Mouse (Mus musculus): ENCODE results near the gene Atg7. TPM values are rescaled to one million over a fixed set of nuclear protein-coding genes. Genes with fewer than 3 reads are reported as not detected.

The Atg7 gene
- polyA plus RNA-seq, 1 experiment, result 14.7 TPM

- TF ChIP-seq MAX (IDR thresholded peaks at IDR 0.05) (no peak), USF1 (IDR thresholded peaks at IDR 0.05; ENCODE audit: low read depth) (no peak), FOSL1 (IDR thresholded peaks at IDR 0.05; ENCODE audit: insufficient read depth, low read length, poor library complexity, severe bottlenecking) (no peak), MYOD1 (IDR thresholded peaks at IDR 0.05; ENCODE audit: control insufficient read depth, insufficient read length, low read depth) (no peak), CEBPB (IDR thresholded peaks at IDR 0.05; ENCODE audit: low read depth) (no peak), MYOG (IDR thresholded peaks at IDR 0.05; ENCODE audit: control insufficient read depth, extremely low read depth, insufficient read length) (no peak), CTCF (IDR thresholded peaks at IDR 0.05; ENCODE audit: control insufficient read depth, insufficient read depth, insufficient read length) (no peak)
- no peak overlapping the region for H3K4me3 ChIP-seq (ENCODE audit: insufficient read depth, poor library complexity, severe bottlenecking)
- H3ac ChIP-seq (ENCODE audit: control insufficient read depth, insufficient read length, low read depth), result no peak overlapping the region
Observed at GRCm38 (mm10) chr6:114719665-114720064, 76.8 kb downstream of the Atg7 start.

GRCm38 (mm10) chr6:114722046-114722445, 79.1 kb downstream of the Atg7 start:
- Histone ChIP-seq H3ac (ENCODE audit: control insufficient read depth, insufficient read length, low read depth) (no peak overlapping the region), H3K79me3 (ENCODE audit: low read depth) (no peaks in the 10 kb centered on the region), H3K4me3 (ENCODE audit: insufficient read depth, poor library complexity, severe bottlenecking) (no peak overlapping the region), H3K79me2 (ENCODE audit: control insufficient read depth, insufficient read depth) (no peaks in the 10 kb centered on the region), H3K36me3 (ENCODE audit: control insufficient read depth, insufficient read depth) (no peaks in the 10 kb centered on the region), H3K27me3 (ENCODE audit: control insufficient read depth, insufficient read depth, insufficient read length) (no peaks in the 10 kb centered on the region)
- no peak for TF ChIP-seq MYOG (IDR thresholded peaks at IDR 0.05; ENCODE audit: control insufficient read depth, extremely low read depth, insufficient read length)
- TF ChIP-seq MYOD1 (IDR thresholded peaks at IDR 0.05; ENCODE audit: control insufficient read depth, insufficient read length, low read depth), result no peak

More at GRCm38 (mm10) chr6:114719665-114720064, 76.8 kb downstream of the Atg7 start:
- no peaks in the 10 kb centered on the region for H3K27me3 ChIP-seq (ENCODE audit: control insufficient read depth, insufficient read depth, insufficient read length)
- no peaks in the 10 kb centered on the region for H3K79me3 ChIP-seq (ENCODE audit: low read depth)
- H3K36me3 ChIP-seq (ENCODE audit: control insufficient read depth, insufficient read depth), result no peaks in the 10 kb centered on the region
- H3K79me2 ChIP-seq (ENCODE audit: control insufficient read depth, insufficient read depth), result no peaks in the 10 kb centered on the region

- no peaks in the 10 kb centered on the region for H3K27me3 ChIP-seq (ENCODE audit: control insufficient read depth, insufficient read depth, insufficient read length)
- no peak for TF ChIP-seq USF1 (IDR thresholded peaks at IDR 0.05; ENCODE audit: low read depth)
- no peak for TF ChIP-seq MAX (IDR thresholded peaks at IDR 0.05)
- TF ChIP-seq CTCF (IDR thresholded peaks at IDR 0.05; ENCODE audit: control insufficient read depth, insufficient read depth, insufficient read length), result peak; percentile 22
- no peak for TF ChIP-seq CEBPB (IDR thresholded peaks at IDR 0.05; ENCODE audit: low read depth)
- no peaks in the 10 kb centered on the region for H3K36me3 ChIP-seq (ENCODE audit: control insufficient read depth, insufficient read depth)
- H3K4me3 ChIP-seq (ENCODE audit: insufficient read depth, poor library complexity, severe bottlenecking), result no peak overlapping the region
- H3K79me3 ChIP-seq (ENCODE audit: low read depth), result no peaks in the 10 kb centered on the region
- H3ac ChIP-seq (ENCODE audit: control insufficient read depth, insufficient read length, low read depth), result no peak overlapping the region
- no peaks in the 10 kb centered on the region for H3K79me2 ChIP-seq (ENCODE audit: control insufficient read depth, insufficient read depth)
Observed at GRCm38 (mm10) chr6:114723925-114724324, 81.0 kb downstream of the Atg7 start.

- no peaks in the 10 kb centered on the region for H3K27me3 ChIP-seq (ENCODE audit: control insufficient read depth, insufficient read depth, insufficient read length)
- TF ChIP-seq USF1 (IDR thresholded peaks at IDR 0.05; ENCODE audit: low read depth) (no peak), FOSL1 (IDR thresholded peaks at IDR 0.05; ENCODE audit: insufficient read depth, low read length, poor library complexity, severe bottlenecking) (no peak), CTCF (IDR thresholded peaks at IDR 0.05; ENCODE audit: control insufficient read depth, insufficient read depth, insufficient read length) (no peak), CEBPB (IDR thresholded peaks at IDR 0.05; ENCODE audit: low read depth) (no peak), MAX (IDR thresholded peaks at IDR 0.05) (no peak), MYOG (IDR thresholded peaks at IDR 0.05; ENCODE audit: control insufficient read depth, extremely low read depth, insufficient read length) (no peak), MYOD1 (IDR thresholded peaks at IDR 0.05; ENCODE audit: control insufficient read depth, insufficient read length, low read depth) (no peak)
- H3K36me3 ChIP-seq (ENCODE audit: control insufficient read depth, insufficient read depth), result no peaks in the 10 kb centered on the region
- H3K4me3 ChIP-seq (ENCODE audit: insufficient read depth, poor library complexity, severe bottlenecking), result no peak overlapping the region
- H3K79me2 ChIP-seq (ENCODE audit: control insufficient read depth, insufficient read depth), result no peaks in the 10 kb centered on the region
- H3K79me3 ChIP-seq (ENCODE audit: low read depth), result no peaks in the 10 kb centered on the region
- H3ac ChIP-seq (ENCODE audit: control insufficient read depth, insufficient read length, low read depth), result peak overlapping the region; percentile 24
Observed at GRCm38 (mm10) chr6:114724351-114724750, 81.5 kb downstream of the Atg7 start.

- Histone ChIP-seq H3K4me3 (ENCODE audit: insufficient read depth, poor library complexity, severe bottlenecking) (no peak overlapping the region), H3ac (ENCODE audit: control insufficient read depth, insufficient read length, low read depth) (no peak overlapping the region), H3K36me3 (ENCODE audit: control insufficient read depth, insufficient read depth) (no peaks in the 10 kb centered on the region), H3K79me2 (ENCODE audit: control insufficient read depth, insufficient read depth) (no peaks in the 10 kb centered on the region), H3K79me3 (ENCODE audit: low read depth) (no peaks in the 10 kb centered on the region), H3K27me3 (ENCODE audit: control insufficient read depth, insufficient read depth, insufficient read length) (no peaks in the 10 kb centered on the region)
- TF ChIP-seq CEBPB (IDR thresholded peaks at IDR 0.05; ENCODE audit: low read depth) (no peak), MYOD1 (IDR thresholded peaks at IDR 0.05; ENCODE audit: control insufficient read depth, insufficient read length, low read depth) (no peak), CTCF (IDR thresholded peaks at IDR 0.05; ENCODE audit: control insufficient read depth, insufficient read depth, insufficient read length) (no peak), MYOG (IDR thresholded peaks at IDR 0.05; ENCODE audit: control insufficient read depth, extremely low read depth, insufficient read length) (no peak)
Observed at GRCm38 (mm10) chr6:114725147-114725575, 82.3 kb downstream of the Atg7 start.

- Histone ChIP-seq H3K79me3 (ENCODE audit: low read depth) (no peaks in the 10 kb centered on the region), H3K4me3 (ENCODE audit: insufficient read depth, poor library complexity, severe bottlenecking) (no peak overlapping the region), H3K27me3 (ENCODE audit: control insufficient read depth, insufficient read depth, insufficient read length) (no peaks in the 10 kb centered on the region), H3ac (ENCODE audit: control insufficient read depth, insufficient read length, low read depth) (no peak overlapping the region), H3K36me3 (ENCODE audit: control insufficient read depth, insufficient read depth) (no peaks in the 10 kb centered on the region), H3K79me2 (ENCODE audit: control insufficient read depth, insufficient read depth) (no peaks in the 10 kb centered on the region)
- TF ChIP-seq MYOD1 (IDR thresholded peaks at IDR 0.05; ENCODE audit: control insufficient read depth, insufficient read length, low read depth), result no peak
- no peak for TF ChIP-seq FOSL1 (IDR thresholded peaks at IDR 0.05; ENCODE audit: insufficient read depth, low read length, poor library complexity, severe bottlenecking)
- TF ChIP-seq CTCF (IDR thresholded peaks at IDR 0.05; ENCODE audit: control insufficient read depth, insufficient read depth, insufficient read length), result no peak
- no peak for TF ChIP-seq MAX (IDR thresholded peaks at IDR 0.05)
- no peak for TF ChIP-seq CEBPB (IDR thresholded peaks at IDR 0.05; ENCODE audit: low read depth)
- TF ChIP-seq MYOG (IDR thresholded peaks at IDR 0.05; ENCODE audit: control insufficient read depth, extremely low read depth, insufficient read length), result no peak
- TF ChIP-seq USF1 (IDR thresholded peaks at IDR 0.05; ENCODE audit: low read depth), result no peak
Observed at GRCm38 (mm10) chr6:114726681-114727080, 83.8 kb downstream of the Atg7 start.

Data from C2C12 (cell line).